Mouse (Mus musculus): ENCODE data around the gene 1700092M07Rik. TPM values are rescaled to one million over a fixed set of nuclear protein-coding genes. Genes with fewer than 3 reads are reported as not detected.

The 1700092M07Rik gene
- polyA plus RNA-seq, 2 experiments = 1.6 to 3.2 TPM

- no peaks in the 10 kb centered on the region for H3K27me3 ChIP-seq (ENCODE audit: control insufficient read depth, insufficient read depth, low read length)
- H3K4me2 ChIP-seq (replicated peaks; ENCODE audit: low read depth, low read length, severe bottlenecking) = peak overlapping the region; percentile 57
- peaks cover 36% of the 10 kb centered on the region for H3K36me3 ChIP-seq (ENCODE audit: control insufficient read depth, insufficient read depth, low read length)
- H3K27ac ChIP-seq (replicated peaks; ENCODE audit: low read depth, low read length) = peak overlapping the region; percentile 70
- ATAC-seq (ENCODE audit: low FRiP score, low read depth) (no peak), DNase-seq (ENCODE audit: low spot score) (no peak)
- 4% methylated on average over 14 of the region's 14 CpGs for WGBS
- no peaks in the 10 kb centered on the region for H3K9me3 ChIP-seq (ENCODE audit: control insufficient read depth, low read length)
- H3K4me3 ChIP-seq (replicated peaks; ENCODE audit: low read length) = peak overlapping the region; percentile 98
- peak overlapping the region; percentile 95 for H3K9ac ChIP-seq (ENCODE audit: low read depth, low read length, severe bottlenecking)
- no peak for TF ChIP-seq POLR2A (IDR thresholded peaks at IDR 0.05; ENCODE audit: borderline replicate concordance, extremely low read depth, insufficient read depth, insufficient read length)
- peaks cover 6% of the 10 kb centered on the region; the same call in 1 of the 2 replicates for H3K4me1 ChIP-seq (ENCODE audit: control insufficient read depth, insufficient read depth, low read length)
These were observed 17.0 kb downstream of the 1700092M07Rik start for GRCm38 (mm10) chr19:8757471-8757998.

GRCm38 (mm10) chr19:8758899-8759298, 18.4 kb downstream of the 1700092M07Rik start:
- WGBS = 92% methylated on average over 2 of the region's 2 CpGs
- 0 out of 2 replicates have a peak overlapping the region, but pooled peaks have one; percentile 2 for H3K4me3 ChIP-seq (replicated peaks; ENCODE audit: low read length)
- no peak overlapping the region for H3K27ac ChIP-seq (replicated peaks; ENCODE audit: low read depth, low read length)
- H3K27me3 ChIP-seq (ENCODE audit: control insufficient read depth, insufficient read depth, low read length) = no peaks in the 10 kb centered on the region
- peaks cover 6% of the 10 kb centered on the region; the same call in 1 of the 2 replicates for H3K4me1 ChIP-seq (ENCODE audit: control insufficient read depth, insufficient read depth, low read length)
- TF ChIP-seq POLR2A (IDR thresholded peaks at IDR 0.05; ENCODE audit: borderline replicate concordance, extremely low read depth, insufficient read depth, insufficient read length) = no peak
- H3K4me2 ChIP-seq (replicated peaks; ENCODE audit: low read depth, low read length, severe bottlenecking) = no peak overlapping the region
- DNase-seq (ENCODE audit: low spot score) (no peak), ATAC-seq (ENCODE audit: low FRiP score, low read depth) (no peak)
- no peaks in the 10 kb centered on the region for H3K9me3 ChIP-seq (ENCODE audit: control insufficient read depth, low read length)
- no peak overlapping the region for H3K9ac ChIP-seq (ENCODE audit: low read depth, low read length, severe bottlenecking)
- H3K36me3 ChIP-seq (ENCODE audit: control insufficient read depth, insufficient read depth, low read length) = peaks cover 40% of the 10 kb centered on the region

- ATAC-seq (ENCODE audit: low FRiP score, low read depth) = no peak
- peaks cover 41% of the 10 kb centered on the region for H3K36me3 ChIP-seq (ENCODE audit: control insufficient read depth, insufficient read depth, low read length)
- no peak overlapping the region for H3K27ac ChIP-seq (replicated peaks; ENCODE audit: low read depth, low read length)
- no peak for DNase-seq (ENCODE audit: low spot score)
- no peak overlapping the region for H3K4me2 ChIP-seq (replicated peaks; ENCODE audit: low read depth, low read length, severe bottlenecking)
- no peak for TF ChIP-seq POLR2A (IDR thresholded peaks at IDR 0.05; ENCODE audit: borderline replicate concordance, extremely low read depth, insufficient read depth, insufficient read length)
- H3K4me3 ChIP-seq (replicated peaks; ENCODE audit: low read length) = no peak overlapping the region
- WGBS = 94% methylated on average over 2 of the region's 2 CpGs
- peaks cover 6% of the 10 kb centered on the region; the same call in 1 of the 2 replicates for H3K4me1 ChIP-seq (ENCODE audit: control insufficient read depth, insufficient read depth, low read length)
- no peaks in the 10 kb centered on the region for H3K27me3 ChIP-seq (ENCODE audit: control insufficient read depth, insufficient read depth, low read length)
- no peak overlapping the region for H3K9ac ChIP-seq (ENCODE audit: low read depth, low read length, severe bottlenecking)
- 0 out of 2 replicates have a peak, but pooled peaks cover 6% of the 10 kb centered on the region for H3K9me3 ChIP-seq (ENCODE audit: control insufficient read depth, low read length)
These were observed 20.2 kb downstream of the 1700092M07Rik start for GRCm38 (mm10) chr19:8760757-8761156.

GRCm38 (mm10) chr19:8763276-8763675, 22.8 kb downstream of the 1700092M07Rik start:
- Histone ChIP-seq H3K9ac (ENCODE audit: low read depth, low read length, severe bottlenecking) (no peak overlapping the region), H3K4me3 (replicated peaks; ENCODE audit: low read length) (no peak overlapping the region), H3K4me2 (replicated peaks; ENCODE audit: low read depth, low read length, severe bottlenecking) (no peak overlapping the region), H3K4me1 (ENCODE audit: control insufficient read depth, insufficient read depth, low read length) (peaks cover 2% of the 10 kb centered on the region; the same call in 1 of the 2 replicates), H3K36me3 (ENCODE audit: control insufficient read depth, insufficient read depth, low read length) (peaks cover 63% of the 10 kb centered on the region), H3K27ac (replicated peaks; ENCODE audit: low read depth, low read length) (no peak overlapping the region), H3K9me3 (ENCODE audit: control insufficient read depth, low read length) (0 out of 2 replicates have a peak, but pooled peaks cover 6% of the 10 kb centered on the region), H3K27me3 (ENCODE audit: control insufficient read depth, insufficient read depth, low read length) (no peaks in the 10 kb centered on the region)
- DNase-seq (ENCODE audit: low spot score) = no peak
- ATAC-seq (ENCODE audit: low FRiP score, low read depth) = no peak
- WGBS = 97% methylated on average over 4 of the region's 4 CpGs
- TF ChIP-seq POLR2A (IDR thresholded peaks at IDR 0.05; ENCODE audit: borderline replicate concordance, extremely low read depth, insufficient read depth, insufficient read length) = no peak

GRCm38 (mm10) chr19:8765562-8765961, 25.0 kb downstream of the 1700092M07Rik start:
- TF ChIP-seq POLR2A (IDR thresholded peaks at IDR 0.05; ENCODE audit: borderline replicate concordance, extremely low read depth, insufficient read depth, insufficient read length) = no peak
- Histone ChIP-seq H3K9me3 (ENCODE audit: control insufficient read depth, low read length) (0 out of 2 replicates have a peak, but pooled peaks cover 6% of the 10 kb centered on the region), H3K4me3 (replicated peaks; ENCODE audit: low read length) (no peak overlapping the region), H3K36me3 (ENCODE audit: control insufficient read depth, insufficient read depth, low read length) (peaks cover 85% of the 10 kb centered on the region), H3K4me2 (replicated peaks; ENCODE audit: low read depth, low read length, severe bottlenecking) (no peak overlapping the region), H3K27ac (replicated peaks; ENCODE audit: low read depth, low read length) (no peak overlapping the region), H3K4me1 (ENCODE audit: control insufficient read depth, insufficient read depth, low read length) (0 out of 2 replicates have a peak, but pooled peaks cover 3% of the 10 kb centered on the region), H3K27me3 (ENCODE audit: control insufficient read depth, insufficient read depth, low read length) (no peaks in the 10 kb centered on the region), H3K9ac (ENCODE audit: low read depth, low read length, severe bottlenecking) (no peak overlapping the region)
- no peak for DNase-seq (ENCODE audit: low spot score)
- 97% methylated on average over 9 of the region's 9 CpGs for WGBS
- no peak for ATAC-seq (ENCODE audit: low FRiP score, low read depth)

Measured in limb, embryonic 14.5 days (tissue).